Mouse (Mus musculus): ENCODE results near the gene Tanc2.

DNA sequence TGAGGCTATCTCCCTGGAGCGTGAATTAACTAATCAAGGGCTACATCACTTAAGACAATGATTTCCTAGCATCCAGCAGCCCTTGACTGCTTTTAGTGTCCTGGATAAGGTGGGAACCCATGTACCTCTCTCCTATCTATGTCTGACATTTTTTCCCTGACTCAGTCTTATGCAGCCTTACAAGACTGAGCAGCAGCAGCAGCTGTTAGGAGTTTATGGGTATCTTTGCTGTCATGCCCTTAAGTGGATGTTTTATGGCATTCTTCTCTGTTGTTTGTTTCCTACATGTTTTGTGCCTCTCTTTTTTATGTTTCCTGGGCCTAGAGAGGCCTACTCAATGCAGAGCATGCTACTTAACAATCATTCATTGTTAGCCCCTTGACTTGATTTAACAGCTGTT lies 78.1 kb downstream of the Tanc2 start:
- no peak for TF ChIP-seq POLR2A (IDR thresholded peaks at IDR 0.05; ENCODE audit: insufficient read depth, low read length)
- no peak for TF ChIP-seq CTCF (IDR thresholded peaks at IDR 0.05; ENCODE audit: low read depth, low read length)
- no peak for TF ChIP-seq EP300 (IDR thresholded peaks at IDR 0.05; ENCODE audit: insufficient read depth, low read depth, low read length)

All from ES-Bruce4 (cell line).